Mouse (Mus musculus): ENCODE data around the gene Otud5. TPM values are rescaled to one million over a fixed set of nuclear protein-coding genes. Genes with fewer than 3 reads are reported as not detected.
A peak's percentile ranks its signal among the peaks of the same experiment; 100 is the strongest.

Gene Otud5
- polyA plus RNA-seq, 1 experiment from 2014 or later: 41.8 TPM

- no peak for ATAC-seq
- H3K4me3 ChIP-seq (ENCODE audit: low read depth, low read length): no peak overlapping the region
- no peaks in the 10 kb centered on the region for H3K9me3 ChIP-seq (replicated peaks; ENCODE audit: control insufficient read depth, low read length, poor library complexity, severe bottlenecking)
- peaks cover 3% of the 10 kb centered on the region; the same call in 1 of the 2 replicates for H3K36me3 ChIP-seq (ENCODE audit: control insufficient read depth, insufficient read depth, low read length)
- WGBS: 100% methylated on average over 1 of the region's 1 CpGs
- H3K27me3 ChIP-seq (ENCODE audit: control insufficient read depth, insufficient read depth, low read depth, low read length): no peaks in the 10 kb centered on the region
- no peak overlapping the region for H3K9ac ChIP-seq (ENCODE audit: low read depth, low read length)
- no peaks in the 10 kb centered on the region for H3K4me1 ChIP-seq (ENCODE audit: control insufficient read depth, insufficient read depth, low read length)
- no peak overlapping the region for H3K4me2 ChIP-seq (ENCODE audit: low read length)
- no peak overlapping the region for H3K27ac ChIP-seq (ENCODE audit: low read length)
Observed at GRCm38 (mm10) chrX:7867141-7867540, 26.0 kb downstream of the Otud5 start.

DNA sequence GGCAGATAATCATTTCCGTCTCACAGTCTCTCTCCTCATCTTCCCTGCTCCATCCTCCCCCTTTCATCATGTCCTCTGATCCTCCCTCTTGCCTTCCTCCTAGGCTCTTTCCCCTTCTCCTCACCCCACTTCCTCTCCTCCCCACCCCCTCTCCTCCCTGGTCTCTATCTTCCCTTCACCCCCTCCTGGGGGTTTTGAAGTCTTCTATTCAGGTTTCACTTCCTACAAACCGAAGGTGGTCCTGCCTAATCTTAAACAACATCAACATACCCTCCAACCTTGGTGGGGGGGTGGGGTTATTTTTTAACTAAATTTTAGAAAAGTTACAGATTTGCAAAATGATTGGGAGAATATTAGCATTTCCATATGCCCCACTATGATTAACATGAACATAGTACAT, 27.3 kb downstream of the Otud5 start:
- Histone ChIP-seq H3K9ac (ENCODE audit: low read depth, low read length) (no peak overlapping the region), H3K27me3 (ENCODE audit: control insufficient read depth, insufficient read depth, low read depth, low read length) (no peaks in the 10 kb centered on the region), H3K4me2 (ENCODE audit: low read length) (no peak overlapping the region), H3K9me3 (replicated peaks; ENCODE audit: control insufficient read depth, low read length, poor library complexity, severe bottlenecking) (no peaks in the 10 kb centered on the region), H3K27ac (ENCODE audit: low read length) (no peak overlapping the region), H3K36me3 (ENCODE audit: control insufficient read depth, insufficient read depth, low read length) (peaks cover 3% of the 10 kb centered on the region; the same call in 1 of the 2 replicates), H3K4me1 (ENCODE audit: control insufficient read depth, insufficient read depth, low read length) (no peaks in the 10 kb centered on the region), H3K4me3 (ENCODE audit: low read depth, low read length) (no peak overlapping the region)
- ATAC-seq: no peak
- WGBS: 38% methylated on average over 2 of the region's 2 CpGs

- WGBS: 27% methylated on average over 3 of the region's 3 CpGs
- no peak for ATAC-seq
- Histone ChIP-seq H3K9me3 (replicated peaks; ENCODE audit: control insufficient read depth, low read length, poor library complexity, severe bottlenecking) (no peaks in the 10 kb centered on the region), H3K4me1 (ENCODE audit: control insufficient read depth, insufficient read depth, low read length) (no peaks in the 10 kb centered on the region), H3K4me3 (ENCODE audit: low read depth, low read length) (no peak overlapping the region), H3K36me3 (ENCODE audit: control insufficient read depth, insufficient read depth, low read length) (peaks cover 5% of the 10 kb centered on the region), H3K27me3 (ENCODE audit: control insufficient read depth, insufficient read depth, low read depth, low read length) (no peaks in the 10 kb centered on the region), H3K27ac (ENCODE audit: low read length) (no peak overlapping the region), H3K4me2 (ENCODE audit: low read length) (no peak overlapping the region), H3K9ac (ENCODE audit: low read depth, low read length) (no peak overlapping the region)
Observed at GRCm38 (mm10) chrX:7869826-7870225, 28.7 kb downstream of the Otud5 start.

DNA sequence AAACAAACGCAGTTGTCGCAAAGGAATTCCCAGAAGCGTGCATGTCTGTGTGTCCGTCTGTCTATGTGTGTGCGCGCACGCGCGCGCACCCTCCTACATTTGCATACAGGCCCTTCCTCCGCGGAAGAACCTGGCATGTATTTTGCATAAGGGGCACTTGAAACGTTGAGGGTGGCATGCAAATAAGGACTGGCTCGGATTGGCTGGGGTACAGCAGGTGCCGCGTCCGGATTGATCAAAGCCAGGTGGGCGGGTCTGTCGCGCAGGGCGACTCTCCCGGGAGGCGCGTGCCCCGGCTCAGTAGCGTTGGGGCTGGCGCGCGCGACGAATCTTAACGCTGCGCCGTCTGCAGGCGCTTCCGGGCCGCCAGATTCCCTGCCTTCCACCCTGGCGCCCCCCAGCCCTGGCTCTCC, 36.8 kb downstream of the Otud5 start, which contains the start of gene Pim2:
Gene Pim2, plus strand, starts transcription at position 256 of the 413 bp plus-strand sequence.
- no peaks in the 10 kb centered on the region for H3K27me3 ChIP-seq (ENCODE audit: control insufficient read depth, insufficient read depth, low read depth, low read length)
- WGBS: 9% methylated on average over 36 of the region's 38 CpGs

GRCm38 (mm10) chrX:7878495-7878894, 37.3 kb downstream of the Otud5 start:
- Histone ChIP-seq H3K4me3 (ENCODE audit: low read depth, low read length) (peak overlapping the region; percentile 52), H3K27ac (ENCODE audit: low read length) (peak overlapping the region; percentile 76), H3K9ac (ENCODE audit: low read depth, low read length) (peak overlapping the region; percentile 68), H3K4me2 (ENCODE audit: low read length) (peak overlapping the region; percentile 59), H3K4me1 (ENCODE audit: control insufficient read depth, insufficient read depth, low read length) (peaks cover 5% of the 10 kb centered on the region), H3K27me3 (ENCODE audit: control insufficient read depth, insufficient read depth, low read depth, low read length) (no peaks in the 10 kb centered on the region), H3K36me3 (ENCODE audit: control insufficient read depth, insufficient read depth, low read length) (peaks cover 2% of the 10 kb centered on the region; the same call in 1 of the 2 replicates), H3K9me3 (replicated peaks; ENCODE audit: control insufficient read depth, low read length, poor library complexity, severe bottlenecking) (no peaks in the 10 kb centered on the region)
- ATAC-seq: peak; percentile 52
- whole genome bisulfite sequencing: 22% methylated on average over 21 of the region's 21 CpGs

More for the DNA sequence above, 36.8 kb downstream of the Otud5 start, which contains the start of gene Pim2:
- Histone ChIP-seq H3K4me1 (ENCODE audit: control insufficient read depth, insufficient read depth, low read length) (peaks cover 3% of the 10 kb centered on the region; the same call in 1 of the 2 replicates), H3K9ac (ENCODE audit: low read depth, low read length) (peak within 1 kb of the TSS; percentile 68), H3K4me3 (ENCODE audit: low read depth, low read length) (peak within 1 kb of the TSS; percentile 52), H3K27ac (ENCODE audit: low read length) (peak within 1 kb of the TSS; percentile 76), H3K4me2 (ENCODE audit: low read length) (peak within 1 kb of the TSS; percentile 59), H3K36me3 (ENCODE audit: control insufficient read depth, insufficient read depth, low read length) (peaks cover 2% of the 10 kb centered on the region; the same call in 1 of the 2 replicates), H3K9me3 (replicated peaks; ENCODE audit: control insufficient read depth, low read length, poor library complexity, severe bottlenecking) (no peaks in the 10 kb centered on the region)
- ATAC-seq: peak; percentile 91

DNA sequence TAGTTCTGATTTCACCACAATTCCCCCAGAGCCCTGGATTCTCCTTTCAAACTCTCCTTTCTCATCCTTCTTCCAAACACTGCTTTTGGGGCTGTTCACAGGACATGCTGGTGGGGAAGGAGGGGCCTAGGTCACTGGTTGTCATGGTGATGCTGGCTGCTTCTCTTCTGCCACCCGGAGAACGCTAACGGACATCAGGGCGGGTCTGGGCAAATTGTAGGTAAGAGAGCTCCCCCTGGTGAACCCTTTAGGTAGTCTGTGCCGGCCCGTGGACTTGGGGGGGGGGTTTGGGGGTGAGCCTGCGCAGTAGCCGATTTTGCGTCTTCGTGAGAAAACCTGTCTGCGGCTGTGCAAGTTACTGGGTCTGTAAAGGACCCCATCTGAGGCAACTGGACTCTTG, 38.7 kb downstream of the Otud5 start:
- H3K4me3 ChIP-seq (ENCODE audit: low read depth, low read length): peak overlapping the region; percentile 52
- ATAC-seq: peak; percentile 54
- 18% methylated on average over 11 of the region's 11 CpGs for whole genome bisulfite sequencing
- H3K27me3 ChIP-seq (ENCODE audit: control insufficient read depth, insufficient read depth, low read depth, low read length): no peaks in the 10 kb centered on the region
- peak overlapping the region; percentile 31 for H3K27ac ChIP-seq (ENCODE audit: low read length)
- H3K4me1 ChIP-seq (ENCODE audit: control insufficient read depth, insufficient read depth, low read length): peaks cover 6% of the 10 kb centered on the region
- no peaks in the 10 kb centered on the region for H3K9me3 ChIP-seq (replicated peaks; ENCODE audit: control insufficient read depth, low read length, poor library complexity, severe bottlenecking)
- 0 out of 2 replicates have a peak overlapping the region, but pooled peaks have one; percentile 68 for H3K9ac ChIP-seq (ENCODE audit: low read depth, low read length)
- H3K36me3 ChIP-seq (ENCODE audit: control insufficient read depth, insufficient read depth, low read length): no peaks in the 10 kb centered on the region
- H3K4me2 ChIP-seq (ENCODE audit: low read length): peak overlapping the region; percentile 59

DNA sequence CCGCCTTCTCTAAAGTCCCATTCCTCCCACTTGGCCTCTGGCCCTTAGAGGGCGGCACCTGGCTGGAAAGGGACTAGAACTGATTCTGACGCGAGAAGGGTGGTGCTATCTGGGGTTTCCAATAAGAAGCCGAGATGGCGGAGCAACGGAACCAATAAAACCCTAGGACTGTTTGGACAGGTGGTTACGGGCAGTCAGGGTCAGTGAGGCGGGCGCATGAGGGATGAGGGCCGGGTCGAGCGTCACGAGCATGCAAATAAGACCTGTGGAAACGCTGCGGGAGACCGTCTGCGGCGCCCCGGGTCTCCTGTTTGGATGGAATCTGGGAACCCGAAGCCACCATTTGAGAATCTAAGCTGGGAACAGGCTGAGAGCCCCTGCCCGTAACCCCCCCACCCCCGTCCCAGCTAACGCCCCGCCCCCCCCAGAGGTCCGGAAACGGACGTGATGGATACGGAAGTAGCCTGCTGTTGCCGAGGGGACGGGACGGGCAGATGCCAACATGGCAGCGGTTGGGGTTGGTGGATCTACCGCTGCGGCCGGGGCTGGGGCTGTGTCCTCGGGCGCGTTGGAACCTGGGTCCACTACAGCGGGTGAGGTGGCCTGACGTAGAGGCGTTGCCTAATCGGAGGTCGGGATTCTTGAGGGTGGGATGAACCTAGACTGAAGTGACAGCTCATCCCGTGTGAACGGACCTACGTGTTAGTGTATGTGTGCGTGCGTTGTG, 42.8 kb downstream of the Otud5 start, which contains the start of gene Slc35a2:
Gene Slc35a2, plus strand, starts transcription at position 188 of the 727 bp plus-strand sequence.
- Histone ChIP-seq H3K27ac (ENCODE audit: low read length) (peak within 1 kb of the TSS; percentile 89), H3K4me1 (ENCODE audit: control insufficient read depth, insufficient read depth, low read length) (peaks cover 8% of the 10 kb centered on the region), H3K4me3 (ENCODE audit: low read depth, low read length) (peak within 1 kb of the TSS; percentile 55), H3K9ac (ENCODE audit: low read depth, low read length) (peak within 1 kb of the TSS; percentile 60), H3K4me2 (ENCODE audit: low read length) (peak within 1 kb of the TSS; percentile 71), H3K9me3 (replicated peaks; ENCODE audit: control insufficient read depth, low read length, poor library complexity, severe bottlenecking) (no peaks in the 10 kb centered on the region), H3K27me3 (ENCODE audit: control insufficient read depth, insufficient read depth, low read depth, low read length) (no peaks in the 10 kb centered on the region), H3K36me3 (ENCODE audit: control insufficient read depth, insufficient read depth, low read length) (no peaks in the 10 kb centered on the region)
- ATAC-seq: peak; percentile 90
- 12% methylated on average over 39 of the region's 49 CpGs for WGBS

DNA sequence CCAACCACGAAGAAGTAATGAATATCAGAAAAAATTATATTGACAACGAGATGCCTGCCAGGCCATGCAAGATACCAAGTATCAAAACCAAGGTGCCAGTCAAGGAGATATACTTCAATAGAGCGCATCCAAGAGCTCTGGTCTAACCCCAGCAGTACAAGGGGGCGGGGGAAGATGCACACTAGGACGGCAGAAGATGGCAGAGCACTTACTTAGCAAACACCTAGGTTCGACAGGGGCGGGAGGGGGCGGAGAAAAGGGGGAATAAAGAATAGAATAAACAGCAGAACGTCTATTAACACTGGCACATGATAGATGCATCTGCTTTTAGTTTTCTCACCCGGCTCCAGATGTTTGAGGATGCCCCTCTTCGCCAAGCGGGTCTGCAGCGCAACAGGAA, 57.0 kb downstream of the Otud5 start:
- Histone ChIP-seq H3K4me1 (ENCODE audit: control insufficient read depth, insufficient read depth, low read length) (peaks cover 11% of the 10 kb centered on the region), H3K36me3 (ENCODE audit: control insufficient read depth, insufficient read depth, low read length) (peaks cover 4% of the 10 kb centered on the region), H3K4me3 (ENCODE audit: low read depth, low read length) (peak overlapping the region; percentile 54), H3K9me3 (replicated peaks; ENCODE audit: control insufficient read depth, low read length, poor library complexity, severe bottlenecking) (no peaks in the 10 kb centered on the region; the same call in 1 of the 2 replicates), H3K27me3 (ENCODE audit: control insufficient read depth, insufficient read depth, low read depth, low read length) (no peaks in the 10 kb centered on the region), H3K4me2 (ENCODE audit: low read length) (peak overlapping the region; percentile 60), H3K27ac (ENCODE audit: low read length) (no peak overlapping the region), H3K9ac (ENCODE audit: low read depth, low read length) (peak overlapping the region; percentile 61)
- WGBS: 24% methylated on average over 13 of the region's 13 CpGs
- no peak for ATAC-seq
